Mouse (Mus musculus) ES-Bruce4 (cell line): ENCODE results near the gene Fmn2. TPM values are rescaled to one million over a fixed set of nuclear protein-coding genes. Genes with fewer than 3 reads are reported as not detected.

Source experiments
- H3K27ac ChIP-seq: 2 replicates; pipeline ENCODE4 v1.5.1; 2012; ENCODE audit warnings: low read length, inconsistent platforms; ENCODE audit not compliant: insufficient read depth
- H3K27me3 ChIP-seq: 2 replicates; pipeline ENCODE4 v1.6.1; 2012; ENCODE audit warnings: mild to moderate bottlenecking, low read length, inconsistent platforms; ENCODE audit not compliant: control insufficient read depth, poor library complexity, insufficient read depth, severe bottlenecking
- H3K36me3 ChIP-seq: 2 replicates; pipeline ENCODE4 v1.6.1; 2012; ENCODE audit warnings: inconsistent platforms, mild to moderate bottlenecking, low read length, moderate library complexity; ENCODE audit not compliant: control insufficient read depth, poor library complexity, insufficient read depth, severe bottlenecking
- H3K4me1 ChIP-seq: one replicate; pipeline ENCODE4 v1.8.1; 2011; ENCODE audit warnings: low read length; ENCODE audit not compliant: control insufficient read depth, insufficient read depth
- H3K4me3 ChIP-seq: 2 replicates; pipeline ENCODE4 v1.5.1; 2011; ENCODE audit warnings: low read depth, mild to moderate bottlenecking, low read length
- H3K9ac ChIP-seq: 2 replicates; pipeline ENCODE4 v1.6.1; 2012; ENCODE audit warnings: low read depth, mild to moderate bottlenecking, inconsistent platforms; ENCODE audit not compliant: poor library complexity, severe bottlenecking
- H3K9me3 ChIP-seq: replicated peaks from 2 replicates; pipeline ENCODE4 v1.6.1; 2012; ENCODE audit warnings: mild to moderate bottlenecking, low read length, inconsistent platforms; ENCODE audit not compliant: control insufficient read depth, poor library complexity, insufficient read depth, severe bottlenecking
- CTCF ChIP-seq: IDR thresholded peaks from one replicate; pipeline ENCODE4 v1.8.1; 2011; ENCODE audit warnings: low read depth, low read length
- EP300 ChIP-seq: IDR thresholded peaks from 2 replicates; pipeline ENCODE4 v1.6.1; 2011; ENCODE audit warnings: low read depth, low read length; ENCODE audit not compliant: insufficient read depth
- POLR2A ChIP-seq: IDR thresholded peaks from one replicate; pipeline ENCODE4 v1.8.1; 2011; ENCODE audit warnings: low read length; ENCODE audit not compliant: insufficient read depth
- polyA plus RNA-seq: library from polyadenylated mRNA; stranded (reverse); fragments of >200 nt; gene quantifications from 2 replicates; pipeline ENCODE4 v1.2.4, GENCODE M21; 2011; ENCODE audit warnings: low read depth; ENCODE audit not compliant: missing spikeins, insufficient read depth, insufficient read length

The Fmn2 gene
- polyA plus RNA-seq, 1 experiment, result 4.0 TPM

DNA sequence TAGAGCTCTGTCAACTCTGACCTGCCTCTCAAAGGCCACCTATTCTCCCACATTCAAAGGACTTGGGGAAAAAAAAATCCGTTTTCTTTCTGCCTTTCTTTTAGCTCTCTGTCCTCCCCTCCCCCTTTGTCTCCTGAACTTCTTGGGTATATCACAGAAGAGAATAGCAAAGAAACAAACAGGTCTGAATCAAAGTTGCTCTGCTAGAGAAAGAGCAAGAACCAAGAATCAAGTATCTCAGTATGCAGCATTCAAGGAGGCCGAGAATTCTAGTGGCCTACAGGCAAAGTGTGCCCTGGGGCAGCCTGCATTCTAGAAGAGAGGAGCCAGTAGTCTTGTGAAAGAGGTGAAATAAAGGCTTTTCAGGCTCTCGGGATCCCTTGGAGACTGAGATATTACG, 1.6 kb upstream of the Fmn2 start:
- Histone ChIP-seq H3K9ac (no peak overlapping the region), H3K4me1 (no peaks in the 10 kb centered on the region), H3K27ac (no peak overlapping the region; the same call in 1 of the 2 replicates), H3K4me3 (no peak overlapping the region), H3K36me3 (no peaks in the 10 kb centered on the region), H3K27me3 (no peaks in the 10 kb centered on the region), H3K9me3 (peaks cover 3% of the 10 kb centered on the region; the same call in 1 of the 2 replicates)
- TF ChIP-seq CTCF, result no peak
- no peak for TF ChIP-seq POLR2A
- TF ChIP-seq EP300, result no peak

DNA sequence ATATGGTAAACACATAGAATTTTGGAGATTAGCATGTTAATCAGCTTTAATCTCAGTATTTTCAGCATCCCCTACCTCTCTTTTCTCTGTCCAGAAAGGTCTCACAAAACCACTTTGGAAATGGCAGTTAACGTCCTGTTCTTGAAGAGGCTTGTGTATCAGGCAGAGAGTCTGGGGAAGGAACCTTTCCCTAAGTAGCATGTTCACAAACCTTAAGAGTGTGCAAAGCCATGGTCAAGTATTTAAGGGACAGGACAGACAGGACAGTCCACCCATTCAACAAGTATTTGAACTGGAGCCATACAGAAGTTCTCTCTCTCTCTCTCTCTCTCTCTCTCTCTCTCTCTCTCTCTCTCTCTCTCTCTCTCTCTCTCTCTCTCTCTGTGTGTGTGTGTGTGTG, 614 bp upstream of the Fmn2 start:
- Histone ChIP-seq H3K4me1 (no peaks in the 10 kb centered on the region), H3K9me3 (no peaks in the 10 kb centered on the region), H3K36me3 (no peaks in the 10 kb centered on the region), H3K27me3 (no peaks in the 10 kb centered on the region), H3K9ac (no peak overlapping the region), H3K4me3 (no peak overlapping the region), H3K27ac (no peak overlapping the region)
- no peak for TF ChIP-seq POLR2A
- no peak for TF ChIP-seq CTCF
- no peak for TF ChIP-seq EP300

DNA sequence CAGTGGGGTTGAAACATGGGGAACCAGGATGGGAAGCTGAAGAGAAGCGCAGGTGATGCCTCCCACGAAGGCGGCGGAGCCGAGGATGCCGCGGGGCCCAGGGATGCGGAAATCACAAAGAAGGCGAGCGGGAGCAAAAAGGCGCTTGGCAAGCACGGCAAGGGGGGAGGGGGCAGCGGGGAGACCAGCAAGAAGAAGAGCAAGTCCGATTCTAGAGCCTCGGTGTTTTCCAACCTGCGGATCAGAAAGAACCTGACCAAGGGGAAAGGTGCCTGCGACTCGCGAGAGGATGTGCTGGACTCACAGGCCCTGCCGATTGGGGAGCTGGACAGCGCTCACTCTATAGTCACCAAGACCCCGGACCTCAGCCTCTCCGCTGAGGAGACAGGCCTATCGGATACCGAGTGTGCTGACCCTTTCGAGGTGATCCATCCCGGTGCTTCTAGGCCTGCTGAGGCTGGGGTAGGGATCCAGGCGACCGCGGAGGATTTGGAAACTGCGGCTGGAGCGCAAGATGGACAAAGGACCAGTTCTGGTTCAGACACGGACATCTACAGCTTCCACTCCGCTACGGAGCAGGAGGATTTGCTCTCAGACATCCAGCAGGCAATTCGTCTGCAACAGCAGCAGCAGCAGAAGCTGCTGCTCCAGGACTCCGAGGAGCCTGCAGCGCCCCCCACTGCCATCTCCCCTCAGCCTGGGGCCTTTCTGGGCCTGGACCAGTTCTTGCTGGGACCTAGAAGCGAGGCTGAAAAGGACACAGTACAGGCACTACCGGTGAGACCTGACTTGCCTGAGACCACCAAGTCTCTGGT, 613 bp downstream of the Fmn2 start:
- no peaks in the 10 kb centered on the region for H3K27me3 ChIP-seq
- TF ChIP-seq CTCF, result peak; percentile 44
- TF ChIP-seq EP300, result no peak
- H3K36me3 ChIP-seq, result no peaks in the 10 kb centered on the region
- H3K4me1 ChIP-seq, result no peaks in the 10 kb centered on the region
- no peaks in the 10 kb centered on the region for H3K9me3 ChIP-seq
- peak overlapping the region; percentile 79 for H3K9ac ChIP-seq
- no peak overlapping the region for H3K27ac ChIP-seq
- peak overlapping the region; percentile 73 for H3K4me3 ChIP-seq

GRCm38 (mm10) chr1:174502846-174503745, 1.5 kb downstream of the Fmn2 start:
- no peak for TF ChIP-seq EP300
- no peak for TF ChIP-seq POLR2A
- TF ChIP-seq CTCF, result no peak
- no peaks in the 10 kb centered on the region for H3K27me3 ChIP-seq
- H3K4me1 ChIP-seq, result no peaks in the 10 kb centered on the region
- no peaks in the 10 kb centered on the region for H3K36me3 ChIP-seq
- H3K9ac ChIP-seq, result peak overlapping the region; percentile 79
- H3K4me3 ChIP-seq, result peak overlapping the region; percentile 73
- H3K27ac ChIP-seq, result no peak overlapping the region
- no peaks in the 10 kb centered on the region for H3K9me3 ChIP-seq

- Histone ChIP-seq H3K9ac (no peak overlapping the region), H3K4me3 (no peak overlapping the region), H3K36me3 (no peaks in the 10 kb centered on the region), H3K27ac (no peak overlapping the region), H3K27me3 (no peaks in the 10 kb centered on the region), H3K9me3 (no peaks in the 10 kb centered on the region), H3K4me1 (no peaks in the 10 kb centered on the region)
- TF ChIP-seq POLR2A (no peak), EP300 (no peak), CTCF (no peak)
These were observed 7.0 kb downstream of the Fmn2 start for GRCm38 (mm10) chr1:174508571-174509110.

DNA sequence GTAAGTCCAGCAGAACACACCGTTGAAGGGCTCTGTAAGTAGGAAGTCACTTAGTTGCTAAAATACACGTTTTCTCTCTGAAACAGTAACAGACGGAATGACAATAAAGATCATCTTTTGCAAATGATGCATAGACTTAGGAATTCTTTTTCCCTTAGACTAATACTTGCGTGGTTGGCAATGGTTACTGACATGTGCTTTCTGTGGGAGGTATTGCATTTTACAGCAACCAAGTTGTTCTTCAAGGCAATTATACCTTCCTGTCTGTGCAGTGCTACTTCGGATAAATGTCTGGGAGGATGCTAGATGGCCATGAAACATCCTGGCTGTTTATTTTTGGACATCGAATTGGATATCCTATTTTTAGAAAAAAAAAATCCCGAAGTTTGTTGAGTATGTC, 11.8 kb downstream of the Fmn2 start:
- Histone ChIP-seq H3K9me3 (peaks cover 3% of the 10 kb centered on the region; the same call in 1 of the 2 replicates), H3K4me3 (no peak overlapping the region), H3K27me3 (no peaks in the 10 kb centered on the region), H3K9ac (no peak overlapping the region), H3K27ac (no peak overlapping the region), H3K4me1 (no peaks in the 10 kb centered on the region), H3K36me3 (no peaks in the 10 kb centered on the region)
- TF ChIP-seq EP300 (no peak), CTCF (no peak), POLR2A (no peak)
